Mouse (Mus musculus) megakaryocyte, embryonic 14.5 days (primary cell): ENCODE results near the gene Nploc4.

Source experiments
- FLI1 ChIP-seq: IDR thresholded peaks from 2 replicates; pipeline ENCODE4 v1.6.1; 2012; ENCODE audit warnings: low read length, inconsistent platforms, mixed read lengths
- GATA1 ChIP-seq: IDR thresholded peaks from 3 replicates; pipeline ENCODE4 v1.6.1; 2012; ENCODE audit warnings: mixed read lengths, low read length, inconsistent platforms, borderline replicate concordance

DNA sequence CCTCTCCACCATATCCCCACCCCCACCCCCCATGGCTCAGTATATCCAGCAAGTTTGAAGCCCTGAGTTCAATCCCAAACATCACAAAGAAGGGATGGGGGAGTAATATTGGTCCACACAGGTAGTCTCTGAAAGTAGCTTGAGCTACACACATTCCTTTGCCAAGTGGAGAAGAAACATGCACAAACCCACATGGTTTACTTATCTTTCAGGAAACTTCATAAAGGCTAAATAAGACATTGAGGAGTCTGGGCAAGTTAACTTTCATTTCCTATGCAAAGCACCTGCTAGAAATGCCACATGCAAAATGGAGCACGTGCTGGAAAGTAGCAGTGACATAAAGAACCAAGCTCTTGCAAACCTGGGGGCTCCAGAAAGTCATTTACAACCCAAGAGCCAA is 31.1 kb downstream of the Nploc4 start:
- no peak for TF ChIP-seq GATA1
- no peak for TF ChIP-seq FLI1
